Mouse (Mus musculus): ENCODE data around the gene Krtap5-5.
"Not testable (repeated sequence)": the region's sequence is repeated elsewhere in the genome, so short reads cannot be mapped to it uniquely, and the experiment has no call there.

DNA sequence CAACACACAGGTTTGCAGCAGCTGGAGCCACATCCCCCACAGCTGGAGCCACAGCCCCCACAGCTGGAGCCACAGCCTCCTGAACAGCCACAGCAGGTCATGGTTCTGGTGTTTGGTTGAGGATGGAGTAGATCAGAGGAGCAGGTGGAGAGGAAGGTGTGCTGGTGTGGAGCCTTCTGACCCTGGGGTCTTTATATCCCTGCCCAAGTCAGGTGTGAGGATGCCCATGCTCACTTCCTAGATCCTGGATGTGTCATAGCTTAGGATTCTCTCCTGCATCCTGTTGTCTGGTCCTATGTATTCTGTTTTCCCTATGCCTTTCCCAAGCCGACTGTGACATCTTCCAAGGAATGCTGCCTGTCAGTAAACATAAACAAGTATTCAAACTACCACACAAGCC lies 28.5 kb upstream of the Krtap5-5 start, which contains the start of gene Gm2431:
- not testable (repeated sequence) for TF ChIP-seq CTCF (IDR thresholded peaks at IDR 0.05; ENCODE audit: low read depth, low read length); POLR2AphosphoS5 (IDR thresholded peaks at IDR 0.05; ENCODE audit: insufficient replicate concordance, low read depth, low read length); GATA1 (IDR thresholded peaks at IDR 0.05; ENCODE audit: borderline replicate concordance, low read length)
